Mouse (Mus musculus) forebrain, embryonic 10.5 days (tissue): ENCODE measurements at regions not wholly inside any gene's neighbourhood (a gene's known extent, or its start where the extent isn't known, plus 50 kb on each side); places are given as distances from the start of the nearest gene placed in this dataset.

Experiments used
- DNase-seq: peaks from one replicate; pipeline ENCODE4 v3.0.0-alpha.2; 2017; ENCODE audit warnings: low spot score; ENCODE audit errors: extremely low spot score
- H3K27ac ChIP-seq: fragments of 300-500 bp; sonication (generic); 2 replicates; pipeline ENCODE4 v1.5.1; 2016; ENCODE audit warnings: mild to moderate bottlenecking
- H3K27me3 ChIP-seq: fragments of 300-500 bp; sonication (generic); 2 replicates; pipeline ENCODE4 v1.6.1; 2016; ENCODE audit warnings: mild to moderate bottlenecking; ENCODE audit not compliant: poor library complexity, severe bottlenecking
- H3K36me3 ChIP-seq: fragments of 300-500 bp; sonication (generic); replicated peaks from 2 replicates; pipeline ENCODE4 v1.6.1; 2016; ENCODE audit warnings: mild to moderate bottlenecking, moderate library complexity
- H3K4me1 ChIP-seq: fragments of 300-500 bp; sonication (generic); 2 replicates; pipeline ENCODE4 v1.6.1; 2016
- H3K4me3 ChIP-seq: fragments of 300-500 bp; sonication (generic); 2 replicates; pipeline ENCODE4 v1.5.1; 2016; ENCODE audit warnings: mild to moderate bottlenecking, moderate library complexity
- H3K9me3 ChIP-seq: fragments of 300-500 bp; sonication (generic); 2 replicates; pipeline ENCODE4 v1.6.1; 2016; ENCODE audit warnings: mild to moderate bottlenecking, moderate library complexity
- WGBS: fragments of 180-500 bp; shearing (Covaris S2); methylation state at CpG from one replicate; pipeline ENCODE4 v1.1.7; 2016; 5-methylcytosine and 5-hydroxymethylcytosine counted together

DNA sequence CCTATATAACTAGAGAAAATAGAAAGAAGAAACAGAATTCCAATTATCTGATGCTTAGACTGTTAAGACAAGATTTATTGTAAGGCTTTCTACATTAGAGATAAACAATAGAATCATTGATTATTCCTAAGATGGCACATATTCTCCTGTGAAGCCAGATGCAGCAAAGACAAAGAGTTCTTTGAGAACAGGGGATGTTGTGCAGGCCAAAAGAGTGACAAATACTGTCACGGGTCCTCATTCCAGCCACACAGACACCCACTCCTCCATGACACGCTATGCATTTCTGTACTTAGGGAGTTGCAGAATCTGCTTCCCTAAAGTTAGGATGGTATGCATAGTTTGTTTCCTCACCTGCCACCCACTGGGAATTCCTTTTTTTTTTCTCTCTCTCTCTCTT, 245.2 kb downstream of the Sv2b start:
- WGBS: 62% methylated on average over 2 of the region's 2 CpGs
- Histone ChIP-seq H3K4me3 (no peak overlapping the region), H3K27ac (no peak overlapping the region), H3K27me3 (no peaks in the 10 kb centered on the region), H3K9me3 (no peaks in the 10 kb centered on the region), H3K36me3 (no peaks in the 10 kb centered on the region), H3K4me1 (no peaks in the 10 kb centered on the region)
- no peak for DNase-seq

DNA sequence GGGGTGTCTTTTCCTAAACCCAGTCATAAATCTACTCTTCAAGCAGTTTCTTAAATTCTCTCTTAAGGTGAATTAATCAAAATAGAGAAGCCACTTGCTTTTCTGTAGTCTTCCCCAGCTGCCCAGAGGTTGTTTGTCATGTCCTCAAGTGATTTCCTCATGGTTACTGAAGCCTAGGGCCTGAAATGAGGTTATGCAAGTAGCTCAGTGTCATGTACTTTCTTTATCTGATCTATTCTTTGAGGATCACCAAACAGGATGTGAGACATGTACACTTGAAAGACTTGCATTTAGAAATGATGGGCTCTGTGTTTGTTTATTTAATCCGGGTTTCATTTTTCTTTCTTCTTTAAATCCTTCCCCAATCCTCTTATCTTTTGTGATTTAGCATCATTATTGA, 258.8 kb downstream of the Sv2b start:
- DNase-seq: no peak
- no peak overlapping the region for H3K27ac ChIP-seq
- no peaks in the 10 kb centered on the region for H3K4me1 ChIP-seq
- H3K4me3 ChIP-seq: no peak overlapping the region
- H3K9me3 ChIP-seq: no peaks in the 10 kb centered on the region
- no peaks in the 10 kb centered on the region for H3K27me3 ChIP-seq
- 81% methylated on average over 1 of the region's 1 CpGs for WGBS
- no peaks in the 10 kb centered on the region for H3K36me3 ChIP-seq

DNA sequence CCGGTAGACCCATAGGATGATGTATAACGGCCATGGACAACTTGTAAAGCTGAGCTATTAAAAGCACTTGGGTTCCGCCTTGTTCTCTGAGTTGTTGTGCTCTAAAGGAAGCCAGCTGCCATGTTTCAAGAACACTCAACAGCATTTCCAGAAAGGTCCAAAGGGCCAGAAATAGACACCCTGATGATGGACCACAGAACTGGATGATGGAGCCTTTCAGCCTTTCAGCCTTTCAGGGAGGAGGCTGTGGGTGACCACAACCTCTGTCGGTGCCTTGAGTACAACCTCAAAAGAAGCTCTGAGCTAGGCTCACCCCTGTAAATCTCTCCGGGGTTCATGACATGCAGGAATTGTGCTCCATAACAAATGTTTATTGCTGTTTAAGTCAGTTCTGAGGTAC, 259.3 kb downstream of the Sv2b start:
- no peak for DNase-seq
- WGBS: 94% methylated on average over 5 of the region's 5 CpGs
- Histone ChIP-seq H3K9me3 (no peaks in the 10 kb centered on the region), H3K4me1 (no peaks in the 10 kb centered on the region), H3K27ac (no peak overlapping the region), H3K4me3 (no peak overlapping the region), H3K27me3 (no peaks in the 10 kb centered on the region), H3K36me3 (no peaks in the 10 kb centered on the region)

DNA sequence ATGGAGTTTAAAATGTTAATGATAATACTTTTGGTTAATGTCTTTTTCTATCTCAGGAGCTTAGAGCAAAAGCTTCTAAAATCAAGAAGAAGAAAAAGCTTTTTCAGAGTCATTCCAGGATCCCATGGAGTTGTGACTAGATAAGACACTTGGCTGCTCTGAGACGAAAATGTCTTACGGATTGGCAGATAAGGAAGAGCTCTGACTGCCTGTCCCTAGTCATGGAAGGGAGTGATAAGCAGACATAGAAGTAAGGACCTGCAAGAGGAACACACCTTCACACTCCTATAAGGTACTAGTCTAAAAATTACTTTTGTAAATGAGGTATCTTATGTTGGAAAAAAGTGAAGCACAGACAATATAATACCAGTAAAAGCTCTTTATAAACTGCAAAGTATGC, 260.2 kb downstream of the Sv2b start:
- H3K27me3 ChIP-seq: no peaks in the 10 kb centered on the region
- H3K4me1 ChIP-seq: no peaks in the 10 kb centered on the region
- no peaks in the 10 kb centered on the region for H3K36me3 ChIP-seq
- H3K27ac ChIP-seq: no peak overlapping the region
- WGBS: 87% methylated on average over 2 of the region's 2 CpGs
- H3K9me3 ChIP-seq: no peaks in the 10 kb centered on the region
- no peak for DNase-seq
- H3K4me3 ChIP-seq: no peak overlapping the region

DNA sequence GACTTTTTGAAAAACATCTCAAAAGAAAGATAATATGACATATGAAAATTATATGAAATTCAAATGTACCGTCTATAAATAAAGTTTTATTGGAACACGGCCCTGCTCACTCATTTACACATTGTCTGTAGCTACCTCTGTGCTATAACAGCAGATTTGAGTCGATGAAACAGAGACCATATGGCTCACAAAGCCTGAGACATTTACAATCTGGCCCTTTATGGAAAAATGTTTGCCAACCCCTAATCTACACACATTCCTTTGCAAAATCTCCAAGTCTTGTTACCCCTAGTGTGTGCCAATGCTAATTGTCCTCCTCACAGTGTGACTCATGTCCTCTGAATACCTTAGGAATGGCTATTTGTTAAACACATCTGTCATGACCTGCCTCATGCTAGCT, 261.2 kb downstream of the Sv2b start:
- DNase-seq: no peak
- no peaks in the 10 kb centered on the region for H3K36me3 ChIP-seq
- H3K4me3 ChIP-seq: no peak overlapping the region
- WGBS: 92% methylated on average over 3 of the region's 3 CpGs
- no peaks in the 10 kb centered on the region for H3K27me3 ChIP-seq
- H3K9me3 ChIP-seq: no peaks in the 10 kb centered on the region
- no peak overlapping the region for H3K27ac ChIP-seq
- no peaks in the 10 kb centered on the region for H3K4me1 ChIP-seq

DNA sequence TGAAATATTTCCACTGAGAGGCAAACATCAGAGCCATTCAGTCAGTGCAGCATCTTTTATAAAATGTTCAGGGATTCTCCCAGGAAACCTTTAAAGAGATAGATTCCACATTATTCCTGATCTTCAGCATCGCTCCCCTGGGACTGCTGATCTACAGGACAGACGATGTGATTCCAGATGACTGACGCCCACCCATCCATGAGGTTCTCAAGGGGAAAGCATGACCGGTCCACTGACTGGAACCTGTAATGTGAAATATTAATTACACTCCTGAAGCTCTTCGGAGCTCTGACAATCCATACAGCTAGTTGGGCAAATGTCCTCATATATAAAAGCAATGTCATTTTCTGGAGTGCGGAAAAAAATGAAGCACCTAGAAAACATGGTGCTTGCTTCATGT, 268.2 kb downstream of the Sv2b start:
- Histone ChIP-seq H3K9me3 (no peaks in the 10 kb centered on the region), H3K27me3 (no peaks in the 10 kb centered on the region)
- 93% methylated on average over 6 of the region's 6 CpGs for WGBS

DNA sequence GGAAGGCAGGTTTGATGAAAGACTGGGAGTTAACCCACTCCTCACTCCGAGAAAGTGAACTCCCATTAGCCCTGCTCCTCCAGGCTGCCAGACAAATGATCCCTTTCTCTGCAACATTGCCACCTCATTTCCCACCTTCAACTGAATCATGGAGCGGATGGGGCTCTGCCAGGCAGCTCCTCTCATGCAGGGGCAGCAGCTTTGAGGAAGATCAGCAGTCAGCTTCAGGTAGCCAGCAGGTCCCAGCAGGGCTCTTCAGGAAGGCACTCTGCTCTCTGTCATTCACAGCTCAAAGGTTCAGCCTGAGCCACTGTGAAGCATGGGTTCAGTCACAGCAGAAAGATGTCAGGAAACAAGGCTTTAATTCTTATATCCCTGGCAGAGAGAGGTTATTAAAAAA, 282.9 kb downstream of the Sv2b start:
- Histone ChIP-seq H3K9me3 (no peaks in the 10 kb centered on the region), H3K36me3 (no peaks in the 10 kb centered on the region), H3K4me3 (no peak overlapping the region), H3K27me3 (no peaks in the 10 kb centered on the region), H3K4me1 (peaks cover 5% of the 10 kb centered on the region), H3K27ac (no peak overlapping the region)
- DNase-seq: no peak
- WGBS: 25% methylated on average over 2 of the region's 2 CpGs

More for the DNA sequence above, 268.2 kb downstream of the Sv2b start:
- DNase-seq: no peak
- no peaks in the 10 kb centered on the region for H3K36me3 ChIP-seq
- H3K4me3 ChIP-seq: no peak overlapping the region
- no peak overlapping the region for H3K27ac ChIP-seq
- no peaks in the 10 kb centered on the region for H3K4me1 ChIP-seq

DNA sequence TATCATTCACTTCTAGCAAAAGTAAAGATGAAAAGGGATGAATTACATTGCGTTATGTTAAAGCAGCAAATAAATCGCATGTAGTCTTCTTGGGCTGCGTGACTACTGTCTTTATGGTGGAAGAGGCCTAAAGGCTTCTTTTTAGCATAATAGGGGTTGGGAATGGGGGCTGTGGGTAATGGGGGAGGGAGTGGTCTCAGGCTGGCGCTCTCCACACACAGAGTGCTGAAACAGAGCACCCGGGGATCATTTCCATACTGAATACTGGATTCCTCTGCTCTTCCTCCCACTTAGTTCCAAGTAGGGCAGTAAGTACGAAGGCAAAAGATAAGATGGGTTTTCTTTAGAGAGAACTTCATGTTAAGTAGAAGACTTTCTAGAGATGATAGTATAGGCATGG, 287.1 kb downstream of the Sv2b start:
- 50% methylated on average over 6 of the region's 6 CpGs for WGBS

DNA sequence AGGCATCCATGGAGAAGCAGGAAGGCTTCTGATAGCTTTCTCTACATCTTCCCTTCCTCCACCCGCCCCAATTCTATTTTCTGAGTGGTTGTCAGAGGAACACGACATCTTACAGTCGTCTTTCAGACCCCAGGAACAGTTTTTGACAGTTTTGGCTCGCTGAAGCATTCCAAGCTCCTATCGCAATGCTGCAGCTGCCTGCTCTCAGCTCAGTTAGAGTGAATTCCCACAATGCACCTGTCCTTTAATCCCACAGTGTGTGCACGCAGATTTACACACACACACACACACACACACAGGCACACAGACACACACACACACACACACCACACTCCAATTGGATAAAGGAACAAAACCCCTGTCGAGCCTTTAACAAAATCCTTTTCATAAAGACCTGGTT, 290.4 kb downstream of the Sv2b start:
- H3K4me1 ChIP-seq: peaks cover 7% of the 10 kb centered on the region
- no peaks in the 10 kb centered on the region for H3K27me3 ChIP-seq
- no peak overlapping the region for H3K27ac ChIP-seq
- no peak overlapping the region for H3K4me3 ChIP-seq
- H3K9me3 ChIP-seq: no peaks in the 10 kb centered on the region
- DNase-seq: no peak
- no peaks in the 10 kb centered on the region for H3K36me3 ChIP-seq
- 55% methylated on average over 7 of the region's 7 CpGs for WGBS

More for the DNA sequence above, 287.1 kb downstream of the Sv2b start:
- Histone ChIP-seq H3K36me3 (no peaks in the 10 kb centered on the region), H3K4me1 (peaks cover 12% of the 10 kb centered on the region), H3K4me3 (no peak overlapping the region), H3K27me3 (no peaks in the 10 kb centered on the region), H3K9me3 (no peaks in the 10 kb centered on the region), H3K27ac (no peak overlapping the region)
- DNase-seq: no peak

DNA sequence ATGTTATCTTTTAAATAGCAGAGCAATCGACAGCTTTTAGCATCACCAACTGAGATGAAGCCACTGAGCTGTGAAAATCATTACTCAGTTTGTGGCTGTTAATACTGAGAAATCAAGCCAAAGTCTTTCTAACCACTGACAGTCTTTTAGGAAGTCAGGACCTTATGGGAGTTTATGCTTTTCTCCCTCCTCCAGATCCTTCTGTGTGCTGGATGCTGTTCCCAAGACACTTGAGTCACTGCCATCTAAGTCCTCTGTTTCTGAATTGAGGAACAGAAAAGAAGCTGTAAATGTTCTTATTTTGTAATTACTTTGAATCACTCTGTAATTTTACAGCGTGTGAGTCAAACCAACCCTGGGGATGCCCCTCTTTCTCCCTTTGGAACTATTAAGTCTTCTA, 300.6 kb downstream of the Sv2b start:
- Histone ChIP-seq H3K27me3 (no peaks in the 10 kb centered on the region), H3K36me3 (no peaks in the 10 kb centered on the region), H3K4me1 (no peaks in the 10 kb centered on the region), H3K9me3 (no peaks in the 10 kb centered on the region), H3K27ac (no peak overlapping the region), H3K4me3 (no peak overlapping the region)
- 87% methylated on average over 2 of the region's 2 CpGs for whole genome bisulfite sequencing
- DNase-seq: no peak

DNA sequence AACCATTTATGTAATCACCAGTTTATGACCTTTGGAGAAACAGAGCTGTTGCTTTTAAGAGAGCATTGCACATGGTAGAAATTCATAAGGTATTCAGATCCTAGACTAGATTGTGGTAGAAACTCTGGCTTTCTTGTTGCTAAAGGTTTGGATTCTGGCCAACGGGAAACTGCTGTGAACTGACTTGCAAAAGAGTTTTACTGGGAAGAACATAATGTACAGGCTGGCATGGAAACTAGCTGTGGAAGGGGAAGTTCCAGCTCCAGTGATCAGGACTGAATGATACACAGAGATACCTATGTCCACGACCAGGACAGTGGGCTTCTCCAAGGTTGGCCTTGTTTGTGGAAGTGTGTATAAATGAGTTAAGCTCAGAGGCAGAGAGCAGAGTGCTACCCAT, 318.9 kb downstream of the Sv2b start:
- 80% methylated on average over 2 of the region's 2 CpGs for WGBS
- Histone ChIP-seq H3K4me3 (no peak overlapping the region), H3K27me3 (no peaks in the 10 kb centered on the region), H3K27ac (no peak overlapping the region), H3K4me1 (no peaks in the 10 kb centered on the region), H3K36me3 (no peaks in the 10 kb centered on the region), H3K9me3 (no peaks in the 10 kb centered on the region)
- DNase-seq: no peak

DNA sequence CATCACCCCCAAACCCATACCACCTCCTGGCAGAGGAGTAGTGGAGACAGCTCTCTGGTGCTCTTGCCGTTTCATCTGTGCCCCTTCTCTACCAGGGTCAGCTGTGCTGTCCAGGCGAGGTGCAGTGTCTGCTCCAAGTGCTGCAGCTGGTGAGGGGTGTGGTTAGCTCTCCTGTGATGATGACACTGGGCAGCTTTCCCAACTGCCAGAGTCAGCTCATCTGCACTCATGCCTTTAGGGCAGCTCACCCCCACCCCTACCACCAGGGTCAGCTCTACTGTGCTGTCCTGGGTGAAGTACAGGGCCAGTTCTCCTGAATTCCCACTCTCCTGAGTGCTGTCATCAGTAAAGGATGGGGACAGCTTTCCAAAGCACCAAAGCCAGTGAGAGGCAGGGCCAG, 329.6 kb downstream of the Sv2b start:
- H3K27ac ChIP-seq: no peak overlapping the region
- WGBS: 67% methylated on average over 2 of the region's 2 CpGs

DNA sequence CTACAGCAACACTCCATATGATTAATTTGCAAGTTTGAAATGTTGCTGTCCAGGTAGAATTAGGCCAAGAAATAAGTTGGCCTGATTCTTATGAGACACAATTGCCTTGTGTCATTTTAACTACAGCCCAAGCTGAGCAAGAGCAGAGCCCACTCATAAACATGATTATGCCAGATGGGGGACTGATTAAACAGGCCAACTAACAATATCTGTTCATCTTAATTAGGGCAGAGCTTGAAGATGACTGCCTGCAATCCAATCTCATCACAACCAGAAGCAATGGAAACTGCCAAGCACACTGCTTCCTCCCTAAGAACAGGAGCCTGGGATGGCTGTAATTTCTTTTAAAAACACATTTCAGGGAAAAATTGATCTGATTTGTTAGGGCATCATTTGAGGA, 333.1 kb downstream of the Sv2b start:
- Histone ChIP-seq H3K27me3 (no peaks in the 10 kb centered on the region), H3K4me3 (no peak overlapping the region), H3K4me1 (no peaks in the 10 kb centered on the region), H3K9me3 (no peaks in the 10 kb centered on the region), H3K36me3 (no peaks in the 10 kb centered on the region), H3K27ac (no peak overlapping the region)
- DNase-seq: no peak

More for the DNA sequence above, 329.6 kb downstream of the Sv2b start:
- H3K4me3 ChIP-seq: no peak overlapping the region
- DNase-seq: no peak
- no peaks in the 10 kb centered on the region for H3K9me3 ChIP-seq
- H3K4me1 ChIP-seq: no peaks in the 10 kb centered on the region
- H3K27me3 ChIP-seq: no peaks in the 10 kb centered on the region
- no peaks in the 10 kb centered on the region for H3K36me3 ChIP-seq

DNA sequence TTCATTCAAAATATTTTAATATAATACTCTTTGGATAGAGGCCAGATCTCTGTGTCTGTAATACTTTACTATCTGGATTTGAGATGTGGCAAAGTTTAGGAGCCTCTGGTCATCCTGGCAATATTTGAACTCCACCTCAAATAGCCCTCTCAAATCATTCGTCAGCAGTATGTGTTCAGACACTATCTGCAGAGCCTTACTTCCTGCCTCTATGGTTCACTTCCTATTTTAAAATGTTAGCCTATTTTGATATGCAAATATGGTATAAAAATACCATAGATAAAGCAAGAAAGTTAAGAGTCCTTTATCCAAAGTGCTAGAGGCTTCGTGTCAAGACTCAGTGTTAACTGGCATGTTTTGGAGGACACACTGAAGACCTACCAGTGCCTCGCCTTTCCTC, 334.6 kb downstream of the Sv2b start:
- H3K4me3 ChIP-seq: no peak overlapping the region
- no peaks in the 10 kb centered on the region for H3K27me3 ChIP-seq
- H3K27ac ChIP-seq: no peak overlapping the region
- no peaks in the 10 kb centered on the region for H3K4me1 ChIP-seq
- no peaks in the 10 kb centered on the region for H3K9me3 ChIP-seq
- no peaks in the 10 kb centered on the region for H3K36me3 ChIP-seq
- WGBS: 92% methylated on average over 3 of the region's 3 CpGs
- no peak for DNase-seq
